Mouse (Mus musculus): ENCODE data around the gene Tctn1. TPM values are rescaled to one million over a fixed set of nuclear protein-coding genes. Genes with fewer than 3 reads are reported as not detected.

Tctn1 gene
- polyA plus RNA-seq, 1 experiment from 2014 or later: 1.9 TPM

GRCm38 (mm10) chr5:122284183-122285028 is 20.1 kb upstream of the Tctn1 start, which contains the start of gene Pptc7:
Gene Pptc7, plus strand, starts transcription at chr5:122284365.
- under 1% methylated on average over 111 of the region's 114 CpGs for WGBS
- Histone ChIP-seq H3K4me2 (replicated peaks; ENCODE audit: low read depth) (peak within 1 kb of the TSS; percentile 94), H3K36me3 (ENCODE audit: control insufficient read depth, insufficient read depth) (no peaks in the 10 kb centered on the region), H3K4me1 (replicated peaks; ENCODE audit: control insufficient read depth, insufficient read depth, low read length) (0 out of 2 replicates have a peak, but pooled peaks cover 16% of the 10 kb centered on the region), H3K27ac (ENCODE audit: low read depth, low read length) (peak within 1 kb of the TSS; percentile 82), H3K9ac (ENCODE audit: low read depth, low read length) (peak within 1 kb of the TSS; percentile 97), H3K9me3 (ENCODE audit: control insufficient read depth) (no peaks in the 10 kb centered on the region), H3K4me3 (ENCODE audit: low read depth, low read length) (peak within 1 kb of the TSS; percentile 100), H3K27me3 (replicated peaks; ENCODE audit: control insufficient read depth, insufficient read depth, low read length) (no peaks in the 10 kb centered on the region)
- no peak for TF ChIP-seq CTCF (IDR thresholded peaks at IDR 0.05; ENCODE audit: low read depth)
- peak; percentile 72 for ATAC-seq

- Histone ChIP-seq H3K4me3 (ENCODE audit: low read depth, low read length) (peak overlapping the region; percentile 100), H3K4me1 (replicated peaks; ENCODE audit: control insufficient read depth, insufficient read depth, low read length) (0 out of 2 replicates have a peak, but pooled peaks cover 16% of the 10 kb centered on the region), H3K36me3 (ENCODE audit: control insufficient read depth, insufficient read depth) (no peaks in the 10 kb centered on the region), H3K4me2 (replicated peaks; ENCODE audit: low read depth) (peak overlapping the region; percentile 94; the same call in 1 of the 2 replicates), H3K9ac (ENCODE audit: low read depth, low read length) (no peak overlapping the region), H3K27ac (ENCODE audit: low read depth, low read length) (no peak overlapping the region), H3K27me3 (replicated peaks; ENCODE audit: control insufficient read depth, insufficient read depth, low read length) (no peaks in the 10 kb centered on the region), H3K9me3 (ENCODE audit: control insufficient read depth) (no peaks in the 10 kb centered on the region)
- ATAC-seq: no peak
- WGBS: 20% methylated on average over 2 of the region's 2 CpGs
- TF ChIP-seq CTCF (IDR thresholded peaks at IDR 0.05; ENCODE audit: low read depth): no peak
These were observed 19.5 kb upstream of the Tctn1 start for GRCm38 (mm10) chr5:122283828-122284182.

GRCm38 (mm10) chr5:122280827-122281462 is 16.7 kb upstream of the Tctn1 start:
- ATAC-seq: peak; percentile 14
- Histone ChIP-seq H3K9me3 (ENCODE audit: control insufficient read depth) (no peaks in the 10 kb centered on the region), H3K4me2 (replicated peaks; ENCODE audit: low read depth) (peak overlapping the region; percentile 39), H3K27me3 (replicated peaks; ENCODE audit: control insufficient read depth, insufficient read depth, low read length) (no peaks in the 10 kb centered on the region), H3K4me1 (replicated peaks; ENCODE audit: control insufficient read depth, insufficient read depth, low read length) (0 out of 2 replicates have a peak, but pooled peaks cover 16% of the 10 kb centered on the region), H3K27ac (ENCODE audit: low read depth, low read length) (peak overlapping the region; percentile 91), H3K36me3 (ENCODE audit: control insufficient read depth, insufficient read depth) (no peaks in the 10 kb centered on the region), H3K9ac (ENCODE audit: low read depth, low read length) (0 out of 2 replicates have a peak overlapping the region, but pooled peaks have one; percentile 26), H3K4me3 (ENCODE audit: low read depth, low read length) (no peak overlapping the region)
- WGBS: 14% methylated on average over 19 of the region's 19 CpGs
- TF ChIP-seq CTCF (IDR thresholded peaks at IDR 0.05; ENCODE audit: low read depth): no peak

- ATAC-seq: 0 out of 2 replicates have a peak, but pooled peaks have one; percentile 3
- peak overlapping the region; percentile 39 for H3K4me2 ChIP-seq (replicated peaks; ENCODE audit: low read depth)
- H3K36me3 ChIP-seq (ENCODE audit: control insufficient read depth, insufficient read depth): no peaks in the 10 kb centered on the region
- peak overlapping the region; percentile 91 for H3K27ac ChIP-seq (ENCODE audit: low read depth, low read length)
- no peaks in the 10 kb centered on the region for H3K27me3 ChIP-seq (replicated peaks; ENCODE audit: control insufficient read depth, insufficient read depth, low read length)
- no peak overlapping the region for H3K9ac ChIP-seq (ENCODE audit: low read depth, low read length)
- H3K9me3 ChIP-seq (ENCODE audit: control insufficient read depth): no peaks in the 10 kb centered on the region
- WGBS: 19% methylated on average over 6 of the region's 6 CpGs
- no peak overlapping the region for H3K4me3 ChIP-seq (ENCODE audit: low read depth, low read length)
- 0 out of 2 replicates have a peak, but pooled peaks cover 16% of the 10 kb centered on the region for H3K4me1 ChIP-seq (replicated peaks; ENCODE audit: control insufficient read depth, insufficient read depth, low read length)
- TF ChIP-seq CTCF (IDR thresholded peaks at IDR 0.05; ENCODE audit: low read depth): peak; percentile 33; the same call in 1 of the 2 replicates
These were observed 16.2 kb upstream of the Tctn1 start for GRCm38 (mm10) chr5:122280422-122280826.

GRCm38 (mm10) chr5:122279799-122280421 is 15.7 kb upstream of the Tctn1 start:
- peak overlapping the region; percentile 91 for H3K27ac ChIP-seq (ENCODE audit: low read depth, low read length)
- peak; percentile 71 for ATAC-seq

More at GRCm38 (mm10) chr5:122279799-122280421, 15.7 kb upstream of the Tctn1 start:
- Histone ChIP-seq H3K4me3 (ENCODE audit: low read depth, low read length) (no peak overlapping the region), H3K9me3 (ENCODE audit: control insufficient read depth) (no peaks in the 10 kb centered on the region), H3K27me3 (replicated peaks; ENCODE audit: control insufficient read depth, insufficient read depth, low read length) (no peaks in the 10 kb centered on the region), H3K36me3 (ENCODE audit: control insufficient read depth, insufficient read depth) (no peaks in the 10 kb centered on the region), H3K9ac (ENCODE audit: low read depth, low read length) (no peak overlapping the region), H3K4me1 (replicated peaks; ENCODE audit: control insufficient read depth, insufficient read depth, low read length) (0 out of 2 replicates have a peak, but pooled peaks cover 16% of the 10 kb centered on the region), H3K4me2 (replicated peaks; ENCODE audit: low read depth) (peak overlapping the region; percentile 39; the same call in 1 of the 2 replicates)
- WGBS: 38% methylated on average over 12 of the region's 12 CpGs
- no peak for TF ChIP-seq CTCF (IDR thresholded peaks at IDR 0.05; ENCODE audit: low read depth)
